Mouse (Mus musculus) adrenal gland, postnatal 14 days (tissue): ENCODE results near the gene AI467606. TPM values are rescaled to one million over a fixed set of nuclear protein-coding genes. Genes with fewer than 3 reads are reported as not detected.
A peak's percentile ranks its signal among the peaks of the same experiment; 100 is the strongest.

ENCODE experiments used
- DNase-seq: peaks from one replicate; pipeline ENCODE4 v3.0.0; 2021; ENCODE audit warnings: mixed read lengths
- total RNA-seq: library from RNA; stranded (reverse); gene quantifications from 2 replicates; pipeline ENCODE4 v1.2.3, GENCODE M21; 2021

The AI467606 gene
- total RNA-seq, 1 experiment from 2014 or later: 1.3 TPM

DNA sequence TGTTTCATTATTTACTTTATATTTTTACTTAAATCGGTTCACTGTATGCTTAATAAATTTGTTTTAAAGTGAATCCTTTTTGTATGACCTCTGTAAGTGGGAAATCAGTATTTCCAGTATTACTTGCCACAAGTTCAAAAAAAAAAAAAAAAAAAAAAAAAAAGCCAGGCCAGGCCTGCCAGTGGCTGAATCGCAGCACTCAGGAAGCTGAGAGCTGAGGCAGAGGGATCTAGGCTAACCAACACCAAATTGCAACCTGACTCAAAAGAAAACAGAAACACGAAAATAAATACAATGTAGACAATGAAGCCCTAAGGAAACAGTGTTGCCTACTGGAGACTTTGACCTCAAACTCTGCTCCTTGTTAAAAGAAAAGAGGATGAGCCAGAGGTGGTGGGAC lies 2.8 kb downstream of the AI467606 start:
- no peak for DNase-seq

DNA sequence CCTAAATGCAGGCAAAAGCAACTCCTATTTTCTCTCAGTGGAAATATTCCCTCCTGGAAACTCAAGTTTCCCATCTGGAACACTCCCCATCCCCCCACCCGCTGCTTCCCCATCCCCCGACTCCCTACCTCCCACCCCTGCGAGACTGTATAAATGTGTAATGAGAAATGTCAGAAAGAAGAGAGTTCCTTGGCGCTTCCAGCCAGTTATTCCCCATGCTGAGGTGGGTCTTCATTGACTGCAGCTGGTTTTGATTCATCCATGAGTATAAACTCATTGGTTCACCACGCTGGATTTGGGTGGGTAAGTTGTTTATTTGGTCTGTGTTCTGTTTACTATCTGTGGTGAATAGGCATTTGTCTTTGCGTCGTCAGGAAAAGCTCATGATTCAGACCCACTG lies 5.3 kb downstream of the AI467606 start:
- no peak for DNase-seq

DNA sequence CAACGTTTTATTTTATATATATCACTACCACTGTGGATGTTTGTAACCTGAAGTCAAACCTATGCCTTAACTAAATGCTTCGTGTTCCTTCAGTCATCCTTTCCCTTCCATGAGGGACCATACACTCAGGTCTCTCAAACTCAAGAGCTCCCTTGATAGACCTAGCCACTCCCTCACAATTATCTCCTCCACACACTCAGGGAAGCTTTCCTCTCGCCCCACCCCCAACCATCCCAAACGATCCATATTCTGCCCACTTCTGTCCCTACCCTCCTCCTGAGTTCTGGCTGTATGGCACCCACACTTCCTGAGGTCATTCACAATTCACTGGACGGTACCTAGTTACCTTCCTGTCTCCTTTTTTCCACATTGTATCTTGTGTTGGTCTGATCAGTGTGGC lies 7.4 kb downstream of the AI467606 start:
- no peak for DNase-seq

DNA sequence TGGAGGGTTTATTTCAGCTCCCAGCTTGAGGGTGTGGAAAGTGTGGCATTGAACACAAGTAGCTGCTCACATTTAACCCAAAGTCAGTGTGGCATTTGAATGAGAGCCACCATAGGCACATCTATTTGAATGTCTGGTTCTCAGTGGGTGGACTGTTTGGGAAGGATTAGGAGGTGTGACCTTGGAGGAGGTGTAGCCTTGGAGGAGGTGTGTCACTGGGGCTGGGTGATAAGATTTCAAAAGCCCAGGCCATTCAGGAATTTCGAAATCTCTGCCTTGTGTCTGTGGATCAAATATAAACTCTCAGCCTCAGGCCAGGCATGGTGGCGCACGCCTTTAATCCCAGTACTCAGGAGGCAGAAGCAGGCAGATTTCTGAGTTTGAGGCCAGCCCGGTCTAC lies 7.8 kb downstream of the AI467606 start:
- no peak for DNase-seq

DNA sequence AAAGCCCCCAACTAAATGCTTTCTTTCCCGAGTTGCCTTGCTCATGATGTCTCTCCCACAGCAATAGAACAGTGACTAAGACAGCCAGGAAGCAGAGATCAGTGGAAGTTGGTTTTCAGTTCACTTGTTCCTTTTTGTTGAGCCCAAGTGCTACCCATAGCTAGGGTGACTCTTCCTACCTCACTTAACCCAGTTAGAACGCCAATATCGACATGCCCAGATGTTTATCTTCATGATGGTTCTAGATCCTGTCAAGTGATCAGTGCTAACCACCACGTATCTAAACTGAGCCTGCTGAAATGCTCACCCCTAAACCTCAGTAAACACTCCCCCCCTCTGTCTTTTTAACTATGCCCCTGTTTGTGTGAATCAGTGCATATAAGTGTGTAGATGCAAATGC lies 8.4 kb downstream of the AI467606 start:
- DNase-seq: no peak

DNA sequence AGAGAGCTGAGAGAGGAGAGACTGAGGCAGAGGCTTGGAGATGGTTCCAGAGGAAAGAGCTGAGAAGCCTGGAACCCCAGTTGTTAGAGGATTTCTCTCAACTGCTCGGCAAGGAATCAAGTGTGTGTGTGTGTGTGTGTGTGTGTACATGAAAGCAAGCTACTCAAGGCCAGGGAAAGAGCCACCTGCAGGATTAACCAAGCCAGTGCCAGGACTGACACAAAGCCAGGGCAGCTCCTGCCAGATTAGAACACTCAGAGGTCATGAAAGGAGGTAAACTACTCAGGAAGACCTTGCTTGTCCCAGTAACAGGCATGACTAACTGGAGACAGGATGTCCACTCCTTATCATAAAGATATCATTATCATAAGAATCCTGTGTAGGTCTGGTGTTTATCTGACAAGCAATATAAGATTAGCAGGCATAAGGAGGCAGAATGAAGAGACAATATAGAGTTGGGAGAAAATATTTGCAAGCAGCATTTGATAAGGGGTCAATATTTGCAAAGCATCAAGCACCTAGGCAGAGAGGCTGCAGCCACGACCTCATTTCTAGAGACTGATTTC lies 10.4 kb downstream of the AI467606 start:
- peak; percentile 73 for DNase-seq

DNA sequence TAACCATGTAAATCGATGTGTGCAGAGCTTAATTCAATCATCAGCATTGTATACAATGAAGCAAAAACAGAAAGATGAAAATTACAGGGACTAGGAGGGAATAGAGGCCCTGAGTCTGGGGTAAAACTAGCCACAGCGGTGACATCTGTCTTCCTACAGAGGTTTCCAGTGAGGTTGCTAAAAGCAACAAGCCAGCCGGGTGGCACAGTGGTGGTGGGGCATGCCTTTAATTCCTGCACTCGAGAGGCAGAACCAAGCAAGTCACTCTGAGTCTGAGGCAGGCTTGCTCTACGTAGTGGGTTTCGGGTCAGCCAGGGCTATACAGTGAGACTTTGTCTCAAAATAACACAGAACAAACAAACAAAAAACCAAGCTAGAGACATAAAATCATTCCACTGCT lies 11.0 kb downstream of the AI467606 start:
- no peak for DNase-seq

DNA sequence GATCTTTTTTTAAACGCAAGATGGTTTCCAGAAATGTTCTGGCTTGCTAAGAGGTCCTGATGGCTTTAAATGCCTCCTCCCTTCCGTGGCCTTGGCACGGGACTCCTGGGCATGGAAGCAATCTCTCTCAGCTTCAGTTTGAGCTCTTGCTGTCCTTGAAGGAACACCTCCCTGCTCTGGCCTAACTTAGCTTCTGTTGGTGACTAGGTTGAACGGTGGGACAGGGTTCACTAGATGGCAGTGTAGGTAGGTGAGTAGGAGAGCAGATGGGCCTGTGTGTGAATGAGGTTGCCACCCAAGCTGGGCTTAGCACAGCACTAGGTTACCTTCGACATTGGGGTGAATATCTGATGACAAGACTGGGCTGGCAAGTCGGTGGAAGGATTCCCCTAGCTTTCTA lies 12.8 kb downstream of the AI467606 start:
- peak; percentile 42 for DNase-seq

DNA sequence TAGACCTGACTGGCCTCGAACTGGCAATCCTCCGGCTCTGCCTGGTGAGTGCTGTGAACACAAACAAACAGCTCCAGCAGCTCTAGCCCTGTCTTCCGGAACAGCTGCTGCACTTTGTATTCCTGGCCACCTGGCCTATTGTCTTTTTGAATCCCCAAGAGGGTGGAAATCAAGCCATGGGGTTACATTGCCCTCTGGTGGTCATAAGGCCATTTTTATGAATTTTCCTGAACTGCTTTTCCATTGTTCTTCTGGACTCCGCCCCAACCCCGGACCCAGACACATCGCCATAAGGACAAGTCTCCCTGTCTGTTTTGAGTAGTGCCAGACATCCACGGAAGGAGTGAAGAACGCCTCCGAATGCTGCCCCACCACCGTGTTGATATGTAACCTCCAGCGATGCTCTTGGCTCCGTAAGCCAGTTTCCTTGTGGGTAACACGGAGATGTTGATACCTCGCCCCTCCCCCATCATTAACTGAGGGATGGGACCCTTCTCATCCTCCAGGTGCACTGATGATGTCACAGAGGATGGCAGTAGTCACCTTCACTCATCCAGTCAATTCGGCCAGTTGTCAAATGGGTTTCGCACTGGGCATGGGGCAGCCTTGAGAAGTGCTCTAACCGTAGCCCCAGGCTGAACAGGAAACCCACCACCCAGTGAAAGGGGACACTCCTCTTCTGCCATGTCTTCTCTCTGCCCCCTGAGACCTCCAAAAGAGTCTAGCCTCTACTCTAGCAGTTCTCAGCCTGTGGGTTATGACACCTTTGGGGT lies 13.6 kb downstream of the AI467606 start:
- DNase-seq: peak; percentile 86

DNA sequence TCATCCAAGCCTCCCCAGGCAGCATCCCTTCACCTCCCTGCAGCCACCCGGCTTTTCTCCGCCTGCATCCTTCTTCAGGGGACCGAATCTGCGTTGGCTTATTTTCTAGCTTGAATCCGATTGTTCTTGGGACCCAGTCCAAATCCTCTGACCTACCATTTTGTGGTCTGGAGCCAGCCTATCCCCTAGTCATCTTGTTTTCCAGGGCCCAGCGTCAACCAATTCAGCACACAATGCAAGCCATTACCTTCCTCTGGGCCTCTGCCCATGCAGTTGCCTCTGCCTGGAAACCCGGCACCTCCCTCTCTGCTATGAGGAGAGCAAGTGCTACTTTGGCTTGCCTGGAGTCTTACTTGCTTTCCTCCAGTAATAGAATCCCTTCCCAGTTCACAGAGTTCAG lies 14.4 kb downstream of the AI467606 start:
- DNase-seq: no peak

DNA sequence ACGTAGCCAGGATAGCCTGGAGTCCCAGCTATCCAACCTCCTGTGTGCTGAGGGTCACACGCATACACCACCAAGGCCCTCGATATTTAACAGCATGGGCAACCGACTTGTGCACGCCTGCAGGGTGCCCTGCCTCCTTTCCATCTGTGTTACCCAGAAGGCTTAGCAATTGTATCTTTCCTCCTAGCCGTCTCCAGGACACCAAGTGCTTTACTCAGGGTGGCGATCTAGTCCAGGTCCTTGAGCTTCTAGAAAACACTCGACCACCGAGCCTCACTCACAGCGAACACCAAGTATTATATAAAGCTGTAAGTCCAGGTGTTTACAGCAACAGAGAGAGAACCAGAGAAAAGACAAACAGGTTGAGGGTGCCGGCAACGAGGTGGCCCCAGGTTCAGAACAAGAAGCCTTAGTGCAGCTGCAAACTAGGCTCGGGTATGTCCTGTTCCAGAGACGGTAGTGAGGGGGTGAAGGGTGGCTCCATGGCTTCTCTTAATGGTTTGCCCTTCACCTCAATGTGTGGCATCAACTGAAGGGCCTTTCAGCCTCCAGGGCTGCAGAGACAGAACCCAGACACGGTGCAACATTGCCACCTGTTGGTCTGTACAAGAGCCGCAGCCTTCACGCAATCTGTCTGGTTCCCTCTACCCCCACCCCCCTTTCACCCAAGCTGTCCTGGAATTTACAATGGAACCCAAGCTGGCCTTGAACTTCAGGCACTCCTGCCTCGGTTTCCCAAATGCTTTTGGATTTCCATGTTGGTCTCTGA lies 19.3 kb downstream of the AI467606 start:
- DNase-seq: peak; percentile 85

DNA sequence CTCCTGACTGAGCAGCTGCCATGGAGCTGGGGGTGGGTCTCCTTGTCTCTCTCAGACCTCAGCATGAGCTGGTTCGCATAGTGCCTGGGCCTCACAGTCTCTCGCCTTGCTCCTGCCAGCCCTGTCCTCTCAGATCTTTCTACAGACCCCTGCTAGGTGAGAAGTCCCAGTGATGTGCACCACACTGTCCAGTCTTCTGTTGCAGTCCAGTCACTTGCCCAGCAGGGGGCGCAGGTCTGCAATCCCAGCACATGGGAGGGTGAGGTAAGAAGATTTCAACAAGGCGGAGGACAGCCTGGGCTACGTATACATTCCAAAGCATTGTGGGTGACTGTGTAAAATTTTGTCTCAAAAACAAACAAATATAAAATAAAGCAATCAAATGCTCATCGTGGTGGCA lies 20.3 kb downstream of the AI467606 start:
- DNase-seq: peak; percentile 78

DNA sequence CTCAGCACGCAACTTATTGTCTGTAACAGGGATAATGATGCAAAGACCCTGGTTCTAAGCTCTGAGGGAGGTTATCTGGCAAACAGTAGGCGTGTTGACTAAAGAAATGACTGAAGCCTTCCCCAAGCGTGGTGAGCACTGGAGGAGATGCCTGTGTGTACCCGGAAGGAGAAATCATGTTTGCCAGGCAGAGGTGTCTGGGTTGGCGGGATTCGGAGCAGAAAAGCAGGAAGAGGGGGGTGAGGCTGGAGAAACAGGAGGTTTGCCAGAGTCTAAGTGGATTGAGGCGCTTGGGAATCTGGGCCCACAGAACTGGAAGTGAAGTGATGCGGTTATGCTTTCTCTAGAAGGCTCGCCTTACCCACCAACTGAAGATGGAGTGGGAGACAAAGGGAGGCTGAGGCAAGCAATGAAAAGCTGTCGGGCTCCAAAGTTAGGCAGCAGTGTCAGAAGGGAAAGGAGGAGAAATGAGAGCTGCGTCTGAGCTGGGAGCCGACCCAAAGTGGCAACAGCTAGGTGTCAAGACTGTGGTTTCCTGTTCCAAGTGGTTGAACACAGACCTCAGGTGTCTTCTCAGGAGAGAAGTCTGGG lies 21.2 kb downstream of the AI467606 start:
- no peak for DNase-seq

DNA sequence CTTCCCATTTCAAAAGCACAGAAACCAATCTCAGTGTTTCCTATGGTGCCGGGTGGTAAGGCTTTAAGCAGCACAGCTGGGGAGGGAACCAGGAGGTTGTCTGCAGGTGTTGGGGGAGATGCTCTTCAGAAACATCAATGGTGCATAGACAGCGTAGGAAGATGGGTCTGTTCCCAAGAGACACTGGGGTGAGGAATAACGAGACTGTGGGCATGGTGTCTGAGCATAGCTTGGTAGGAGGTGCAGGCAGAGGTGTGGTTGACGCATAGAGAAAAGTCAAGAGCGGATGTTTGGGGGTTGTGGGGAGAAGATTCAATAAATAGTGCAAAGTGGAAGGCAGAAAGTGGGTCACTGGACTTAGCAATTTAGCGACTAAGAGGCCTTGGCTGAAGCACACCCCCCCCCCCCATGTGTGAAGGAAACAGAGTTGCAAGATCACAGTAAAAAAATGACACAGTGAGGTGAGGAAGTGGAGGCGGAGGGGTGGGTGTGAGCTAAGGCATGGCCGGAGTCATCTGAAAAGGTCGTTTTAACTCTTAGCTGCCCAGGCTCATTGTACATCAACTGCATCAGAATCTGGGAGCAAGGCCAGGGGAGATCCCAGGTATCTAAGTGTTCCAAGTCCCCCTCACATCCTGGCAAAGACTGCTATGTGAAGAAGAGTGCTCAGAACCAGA lies 21.9 kb downstream of the AI467606 start:
- no peak for DNase-seq

DNA sequence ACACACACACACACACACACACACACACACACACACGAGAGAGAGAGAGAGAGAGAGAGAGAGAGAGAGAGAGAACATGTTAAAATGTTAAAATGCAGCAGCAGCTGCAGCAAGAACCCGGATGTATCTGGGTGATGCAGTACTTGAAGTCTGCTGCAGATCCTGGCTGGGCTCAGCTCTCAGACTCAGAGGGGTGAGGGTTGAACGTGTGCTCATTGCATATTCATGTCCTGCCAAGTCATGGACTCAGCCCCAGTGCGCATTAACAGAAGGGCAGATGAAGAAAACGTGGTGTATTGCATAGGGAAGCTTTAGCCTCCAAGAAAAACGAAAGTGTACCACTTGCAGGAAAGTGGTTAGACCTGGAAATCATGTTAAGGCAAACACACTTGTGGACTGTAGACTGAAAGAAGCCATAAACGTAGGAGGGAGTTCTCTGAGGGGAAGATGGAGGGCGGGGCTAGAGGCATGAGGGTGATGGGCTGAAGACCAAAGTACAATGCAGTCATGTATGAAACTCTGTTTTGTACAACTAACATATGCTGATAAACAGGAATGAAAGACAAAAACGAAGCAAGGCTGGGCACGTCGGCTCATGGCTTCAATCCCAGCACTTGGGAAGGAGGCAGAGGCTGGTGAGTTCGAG lies 22.6 kb downstream of the AI467606 start:
- DNase-seq: no peak

DNA sequence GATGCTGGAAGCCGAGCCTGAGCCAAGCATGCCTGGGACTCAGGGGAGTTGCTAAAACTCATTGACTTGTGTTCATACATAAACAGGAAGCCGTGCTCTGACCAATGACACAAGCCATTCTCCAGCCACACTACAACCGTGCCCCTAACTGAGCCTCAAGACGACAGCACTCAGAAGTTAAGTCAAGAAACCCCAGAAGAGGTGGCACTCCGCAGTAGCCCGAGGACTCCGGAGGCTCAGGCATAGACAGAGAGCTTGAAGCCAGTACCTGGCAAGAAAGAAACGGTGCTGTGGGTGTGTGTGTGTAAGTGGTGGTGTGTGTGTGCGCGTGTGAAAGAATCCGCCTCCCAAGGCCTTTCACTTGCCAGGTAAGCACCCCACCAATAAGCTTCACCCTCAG lies 23.8 kb downstream of the AI467606 start:
- no peak for DNase-seq

DNA sequence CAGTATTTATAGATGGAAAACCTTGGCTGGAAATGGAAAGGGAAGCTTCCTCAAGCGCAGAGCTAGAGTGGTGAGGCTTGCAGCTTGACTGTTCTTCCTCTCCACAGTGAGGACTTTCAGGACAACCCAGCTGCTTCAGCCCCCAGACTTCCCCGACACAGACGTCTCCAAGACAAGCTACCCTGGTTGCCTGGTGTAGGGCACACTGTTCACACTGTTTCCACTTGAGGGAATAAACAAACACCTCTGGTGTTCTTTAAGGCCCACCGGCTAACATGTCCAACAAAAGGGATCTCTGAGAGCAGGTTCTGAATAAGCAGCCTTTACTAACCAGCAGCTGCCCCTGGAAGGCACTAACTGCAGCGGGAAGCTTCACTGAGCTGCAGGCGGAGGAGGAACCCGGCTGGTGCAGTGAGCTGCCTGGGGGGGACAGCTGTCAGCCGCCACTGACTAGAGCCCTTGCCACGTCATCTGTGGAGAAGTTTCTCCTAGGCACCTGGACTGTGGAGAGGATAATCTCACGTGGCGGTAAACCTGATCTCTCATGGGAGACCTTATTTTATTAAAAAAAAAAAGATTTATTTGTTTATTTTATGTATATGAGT lies 25.3 kb downstream of the AI467606 start:
- no peak for DNase-seq

DNA sequence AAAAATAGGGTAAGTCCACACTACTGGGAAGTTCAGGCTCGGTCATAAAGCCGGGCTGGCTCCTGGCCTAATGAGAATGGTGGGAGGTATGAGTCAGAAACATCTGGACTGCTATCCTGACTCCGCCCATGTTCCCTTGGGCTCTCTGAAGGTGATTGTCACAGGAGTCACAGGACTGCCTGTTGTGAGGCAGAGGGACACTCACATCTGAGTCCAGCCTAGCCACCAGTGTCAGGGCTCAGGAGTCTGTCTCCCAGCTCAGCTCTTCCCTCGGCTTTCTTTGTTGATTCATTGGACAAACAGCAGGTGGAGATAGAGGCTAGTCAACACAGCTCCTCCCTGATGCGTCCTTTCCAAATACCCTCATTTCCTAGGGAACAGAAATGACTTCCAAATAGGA lies 26.8 kb downstream of the AI467606 start:
- DNase-seq: peak; percentile 61

DNA sequence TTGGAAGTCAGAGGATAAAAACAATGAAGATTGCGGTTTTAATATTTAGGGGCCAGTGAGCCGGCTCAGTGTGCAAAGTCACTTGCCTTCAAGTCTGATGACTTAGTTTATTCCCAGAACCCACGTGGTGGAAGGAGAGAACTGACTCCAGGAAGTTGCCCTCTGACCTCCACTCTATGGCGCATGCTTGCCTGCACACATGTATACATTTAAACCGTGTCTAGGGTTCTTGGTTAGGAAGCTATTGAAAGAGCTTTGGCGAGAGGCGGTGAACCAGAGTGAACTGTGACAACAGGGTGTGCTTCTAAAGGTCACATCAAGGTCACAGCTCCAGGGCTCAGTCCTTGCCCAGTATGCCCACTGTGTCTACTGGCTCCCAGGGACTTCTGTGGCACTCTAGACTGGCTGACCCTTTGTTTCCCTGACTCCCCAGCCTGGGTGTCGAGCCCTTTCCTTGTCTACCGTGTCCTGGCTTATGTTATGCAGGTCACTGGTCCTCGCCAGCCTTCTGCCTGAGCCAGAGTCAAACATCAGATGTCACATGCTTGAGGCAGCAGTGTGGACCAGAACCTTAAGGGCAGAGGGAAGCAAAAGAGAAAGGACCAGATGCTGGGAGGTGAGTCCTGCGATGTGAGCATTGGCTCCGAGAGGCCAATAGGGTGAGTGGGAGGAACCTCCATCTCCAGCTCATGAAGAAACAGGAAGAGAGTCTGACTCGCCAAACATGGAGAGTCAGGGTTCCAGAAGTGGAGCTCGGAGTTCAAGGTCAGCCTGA lies 27.7 kb downstream of the AI467606 start:
- no peak for DNase-seq

DNA sequence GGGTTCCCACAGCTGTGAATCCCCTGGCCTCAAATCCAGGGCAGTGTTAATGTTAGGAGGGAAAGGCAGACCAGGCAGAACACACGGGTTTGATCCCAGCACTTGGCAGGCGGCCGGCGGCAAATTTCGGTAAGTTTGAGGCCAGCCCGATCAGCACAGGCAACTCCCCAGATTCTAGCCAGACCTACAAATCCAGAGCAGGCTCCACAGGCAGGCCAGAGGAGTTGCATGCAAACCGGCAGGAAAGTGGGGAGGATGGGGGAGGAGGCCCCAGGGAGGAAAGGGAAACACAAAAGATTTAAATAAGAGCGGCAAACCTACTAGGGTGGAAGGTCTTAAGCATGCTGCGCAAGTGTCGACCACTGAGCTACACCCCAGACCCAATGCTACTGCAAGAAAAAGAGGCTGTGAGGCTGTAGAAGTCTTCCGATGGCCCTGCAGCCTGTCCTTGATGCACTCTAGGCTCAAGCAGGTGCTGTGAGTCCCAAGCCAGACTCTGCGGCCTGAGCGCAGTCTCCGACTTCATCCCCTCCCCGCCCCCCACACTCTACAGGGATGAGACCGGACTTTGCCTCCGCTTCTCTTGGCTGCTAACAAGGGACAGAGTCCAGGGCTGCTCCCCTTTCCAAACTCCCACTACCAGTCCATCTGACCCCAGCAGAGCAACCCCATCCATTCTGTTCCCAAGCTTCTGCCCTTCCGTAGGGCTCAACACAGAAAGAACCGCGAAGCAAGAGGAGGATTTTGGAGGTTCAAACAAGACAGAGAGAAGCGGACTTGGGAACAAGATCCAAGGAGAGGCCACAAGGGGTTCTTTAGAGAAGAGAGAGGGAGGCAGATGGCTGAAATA lies 30.1 kb downstream of the AI467606 start:
- no peak for DNase-seq
